Mouse (Mus musculus) layer of hippocampus, adult 6 months (tissue): Measurements from ENCODE around the gene Tdpoz5. TPM values are rescaled to one million over a fixed set of nuclear protein-coding genes. Genes with fewer than 3 reads are reported as not detected.

Experiments
- long read RNA-seq, 2 experiments: library from polyadenylated mRNA; unstranded; transcript quantifications; one replicate each; pipeline ENCODE4 v2.0.0; 2019 to 2020
- polyA plus RNA-seq: library from polyadenylated mRNA; unstranded; fragments of <200 nt; fragmentation: Nextera tagmentation; gene quantifications from 2 replicates; pipeline ENCODE4 v1.2.3, GENCODE M21; 2021

Tdpoz5 gene
- polyA plus RNA-seq: not detected in 2 replicates
- long read RNA-seq, experiment 1: 0 reads
- long read RNA-seq, experiment 2: 0 reads

DNA sequence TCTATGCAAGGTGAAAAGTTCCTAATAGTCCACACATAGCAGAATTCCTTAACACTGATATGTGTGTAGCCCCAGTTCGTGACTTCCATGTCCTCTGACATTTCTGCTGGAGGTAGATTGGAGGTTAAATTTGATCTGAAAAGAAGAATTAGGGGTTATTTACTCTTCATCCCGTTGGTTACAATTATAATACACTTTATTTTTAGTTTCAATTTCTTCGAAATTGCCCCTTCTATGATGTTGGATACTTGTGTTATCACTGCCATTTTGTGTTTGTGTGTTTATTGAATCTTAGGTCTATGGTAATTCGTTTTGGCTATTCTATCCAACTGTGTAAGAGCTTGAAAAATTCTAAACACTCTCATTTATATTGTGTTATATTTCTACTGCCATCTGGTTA, at the start of gene Tdpoz5:
Tdpoz5 (minus strand) TSS at position 101 of the 400 bp plus-strand sequence.

GRCm38 (mm10) chr3:93943443-93943842, 17.7 kb downstream of the Tdpoz5 start, which contains the start of gene Gm9117:
Gene Gm9117 (minus strand): TSS chr3:93943543.

Other genes with a start within 250 kb of the Tdpoz5 start
- not detected in 2 replicates for gene Gm5773, start 188.3 kb downstream of the Tdpoz5 start, polyA plus RNA-seq
- gene Tdpoz4, start 164.9 kb downstream of the Tdpoz5 start, polyA plus RNA-seq: not detected in 2 replicates
- gene Tdpoz3, start 135.3 kb downstream of the Tdpoz5 start, polyA plus RNA-seq: not detected in 2 replicates
- not detected in 2 replicates for gene Gm9117, start 17.8 kb downstream of the Tdpoz5 start, polyA plus RNA-seq
- gene Gm9125, start 93.6 kb upstream of the Tdpoz5 start, polyA plus RNA-seq: not detected in 2 replicates
- not detected in 2 replicates for gene Gm10697, start 111.3 kb upstream of the Tdpoz5 start, polyA plus RNA-seq
- not detected in 2 replicates for gene Gm10696, start 216.9 kb upstream of the Tdpoz5 start, polyA plus RNA-seq
- not detected in 2 replicates for gene Gm5286, start 235.4 kb upstream of the Tdpoz5 start, polyA plus RNA-seq